Mouse (Mus musculus): Measurements from ENCODE around the gene Lipe. TPM values are rescaled to one million over a fixed set of nuclear protein-coding genes. Genes with fewer than 3 reads are reported as not detected.
A peak's percentile ranks its signal among the peaks of the same experiment; 100 is the strongest.

Lipe gene
- polyA plus RNA-seq, 1 experiment from 2014 or later: 2.5 TPM

GRCm38 (mm10) chr7:25379551-25380351, 18.8 kb downstream of the Lipe start:
- H3K4me3 ChIP-seq (ENCODE audit: low read depth, low read length): peak overlapping the region; percentile 25
- H3K4me2 ChIP-seq (ENCODE audit: low read depth): peak overlapping the region; percentile 68
- H3K9ac ChIP-seq (ENCODE audit: low read length): peak overlapping the region; percentile 66
- no peaks in the 10 kb centered on the region for H3K27me3 ChIP-seq (ENCODE audit: control insufficient read depth, insufficient read depth, low read length)
- WGBS: 2% methylated on average over 42 of the region's 42 CpGs
- no peaks in the 10 kb centered on the region for H3K9me3 ChIP-seq (ENCODE audit: control insufficient read depth, low read length)
- no peaks in the 10 kb centered on the region for H3K36me3 ChIP-seq (ENCODE audit: control insufficient read depth, insufficient read depth, low read length)
- H3K27ac ChIP-seq (ENCODE audit: low read depth, low read length): no peak overlapping the region
- H3K4me1 ChIP-seq (ENCODE audit: control insufficient read depth, insufficient read depth, low read length): 0 out of 2 replicates have a peak, but pooled peaks cover 4% of the 10 kb centered on the region
- DNase-seq (ENCODE audit: low spot score) (peak; percentile 71), ATAC-seq (ENCODE audit: insufficient read depth, low FRiP score, low TSS enrichment) (peak; percentile 56)

DNA sequence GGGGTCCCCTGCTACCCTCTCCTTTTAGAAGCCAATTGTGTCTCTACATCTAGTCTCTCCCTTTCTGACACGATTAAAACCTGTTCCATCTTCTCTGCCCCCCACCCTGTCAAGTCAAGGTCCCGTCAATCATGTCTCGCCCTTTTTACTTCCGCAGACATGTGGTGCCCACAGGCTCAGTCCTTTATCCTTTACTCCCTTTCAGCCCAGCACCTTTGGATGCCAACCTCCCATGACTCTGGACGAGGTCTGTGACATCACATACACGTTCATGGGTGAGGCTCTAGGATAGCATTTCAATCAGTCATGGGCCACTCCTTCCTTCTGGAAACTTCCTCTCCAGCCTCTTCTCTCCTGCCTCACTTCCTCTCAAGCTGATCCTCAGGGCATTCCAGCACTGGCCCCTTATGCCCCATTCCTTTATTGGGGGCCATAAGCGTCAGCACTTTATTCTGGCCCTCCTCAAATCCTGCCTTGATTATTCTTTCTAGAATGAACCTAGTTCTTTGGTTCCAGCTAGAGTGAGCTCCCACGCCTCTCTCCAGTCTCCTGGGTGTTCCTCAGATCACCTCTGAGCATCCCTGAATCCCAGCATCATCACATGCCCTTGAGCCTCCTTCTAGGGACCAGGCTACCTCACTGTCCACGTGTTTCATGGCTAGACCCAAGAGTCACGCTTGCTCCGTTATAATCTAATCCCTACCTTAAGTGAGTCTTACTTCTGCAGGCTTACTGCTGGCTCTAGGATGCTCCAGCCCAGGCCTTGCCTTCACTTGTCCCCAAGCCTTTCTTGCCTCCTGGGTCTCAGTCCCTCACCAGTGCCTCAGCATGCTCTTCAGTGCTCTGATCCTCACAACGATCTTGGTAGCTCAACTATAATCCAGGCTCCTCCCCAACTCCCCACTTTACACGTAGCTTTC, 20.1 kb downstream of the Lipe start:
- no peak for DNase-seq (ENCODE audit: low spot score)

DNA sequence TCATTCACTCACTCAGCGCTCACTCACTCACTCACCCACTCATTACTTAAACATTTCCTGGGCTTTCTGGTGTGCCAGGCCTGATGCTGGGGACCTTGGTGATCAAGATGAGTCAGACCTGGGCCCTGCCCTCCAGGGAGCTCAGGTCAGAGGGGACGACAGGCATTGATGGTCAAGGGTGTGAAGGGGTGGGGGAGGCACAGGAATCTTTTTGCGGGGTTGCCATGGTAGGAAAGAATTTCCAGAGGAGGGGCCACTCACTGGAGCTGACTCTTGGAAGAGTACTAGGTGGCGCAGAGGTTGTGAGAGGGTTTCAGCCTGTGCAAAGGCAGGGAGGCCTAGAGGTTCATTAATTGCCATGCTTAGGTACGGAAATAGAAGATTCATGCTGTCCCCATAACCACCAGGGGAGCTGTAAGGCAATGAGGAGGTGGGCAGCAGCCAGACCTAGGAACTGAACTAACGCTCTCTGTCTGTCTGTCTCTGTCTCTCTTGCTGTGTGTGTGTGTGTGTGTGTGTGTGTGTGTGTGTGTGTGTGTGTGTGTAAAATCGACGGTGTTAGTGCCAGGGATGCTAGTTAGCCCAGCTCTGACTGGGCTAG, 21.3 kb downstream of the Lipe start:
- Histone ChIP-seq H3K9ac (ENCODE audit: low read length) (no peak overlapping the region), H3K27ac (ENCODE audit: low read depth, low read length) (no peak overlapping the region), H3K4me1 (ENCODE audit: control insufficient read depth, insufficient read depth, low read length) (0 out of 2 replicates have a peak, but pooled peaks cover 4% of the 10 kb centered on the region), H3K4me2 (ENCODE audit: low read depth) (peak overlapping the region; percentile 38; the same call in 1 of the 2 replicates), H3K9me3 (ENCODE audit: control insufficient read depth, low read length) (no peaks in the 10 kb centered on the region), H3K4me3 (ENCODE audit: low read depth, low read length) (peak overlapping the region; percentile 25), H3K27me3 (ENCODE audit: control insufficient read depth, insufficient read depth, low read length) (no peaks in the 10 kb centered on the region), H3K36me3 (ENCODE audit: control insufficient read depth, insufficient read depth, low read length) (no peaks in the 10 kb centered on the region)
- DNase-seq (ENCODE audit: low spot score) (no peak), ATAC-seq (ENCODE audit: insufficient read depth, low FRiP score, low TSS enrichment) (no peak)
- WGBS: 42% methylated on average over 8 of the region's 8 CpGs

More for the DNA sequence above, 20.1 kb downstream of the Lipe start:
- H3K4me2 ChIP-seq (ENCODE audit: low read depth): no peak overlapping the region
- H3K27me3 ChIP-seq (ENCODE audit: control insufficient read depth, insufficient read depth, low read length): no peaks in the 10 kb centered on the region
- H3K9me3 ChIP-seq (ENCODE audit: control insufficient read depth, low read length): no peaks in the 10 kb centered on the region
- no peaks in the 10 kb centered on the region for H3K36me3 ChIP-seq (ENCODE audit: control insufficient read depth, insufficient read depth, low read length)
- H3K4me1 ChIP-seq (ENCODE audit: control insufficient read depth, insufficient read depth, low read length): 0 out of 2 replicates have a peak, but pooled peaks cover 4% of the 10 kb centered on the region
- H3K9ac ChIP-seq (ENCODE audit: low read length): no peak overlapping the region
- no peak for ATAC-seq (ENCODE audit: insufficient read depth, low FRiP score, low TSS enrichment)
- 86% methylated on average over 13 of the region's 13 CpGs for WGBS
- H3K4me3 ChIP-seq (ENCODE audit: low read depth, low read length): no peak overlapping the region
- no peak overlapping the region for H3K27ac ChIP-seq (ENCODE audit: low read depth, low read length)

DNA sequence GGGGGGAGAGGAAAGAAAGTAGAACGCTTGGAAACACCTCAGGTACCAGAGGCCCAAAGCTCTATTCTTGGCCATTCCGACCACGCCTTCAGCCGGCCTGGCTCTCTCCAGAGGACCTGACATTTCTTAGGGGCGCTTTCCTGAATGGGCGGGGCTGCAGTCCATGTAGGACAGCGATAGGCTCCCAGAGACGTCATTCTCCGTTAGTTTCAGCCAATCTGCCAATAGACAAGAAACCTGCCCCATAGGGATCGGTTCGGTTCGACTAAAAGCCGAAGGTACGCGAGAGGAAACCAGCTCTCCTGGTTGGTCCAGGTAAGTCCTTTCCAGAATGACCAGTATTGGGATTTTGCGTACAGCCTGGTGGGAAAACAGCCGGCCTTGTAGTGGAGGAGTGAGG, 22.0 kb downstream of the Lipe start:
- H3K27ac ChIP-seq (ENCODE audit: low read depth, low read length): no peak overlapping the region
- H3K9me3 ChIP-seq (ENCODE audit: control insufficient read depth, low read length): no peaks in the 10 kb centered on the region
- ATAC-seq (ENCODE audit: insufficient read depth, low FRiP score, low TSS enrichment) (peak; percentile 48; the same call in 1 of the 2 replicates), DNase-seq (ENCODE audit: low spot score) (peak; percentile 74)
- no peaks in the 10 kb centered on the region for H3K36me3 ChIP-seq (ENCODE audit: control insufficient read depth, insufficient read depth, low read length)
- H3K9ac ChIP-seq (ENCODE audit: low read length): no peak overlapping the region
- H3K4me1 ChIP-seq (ENCODE audit: control insufficient read depth, insufficient read depth, low read length): 0 out of 2 replicates have a peak, but pooled peaks cover 4% of the 10 kb centered on the region
- H3K4me2 ChIP-seq (ENCODE audit: low read depth): peak overlapping the region; percentile 38
- no peaks in the 10 kb centered on the region for H3K27me3 ChIP-seq (ENCODE audit: control insufficient read depth, insufficient read depth, low read length)
- 6% methylated on average over 17 of the region's 17 CpGs for WGBS
- H3K4me3 ChIP-seq (ENCODE audit: low read depth, low read length): peak overlapping the region; percentile 25

DNA sequence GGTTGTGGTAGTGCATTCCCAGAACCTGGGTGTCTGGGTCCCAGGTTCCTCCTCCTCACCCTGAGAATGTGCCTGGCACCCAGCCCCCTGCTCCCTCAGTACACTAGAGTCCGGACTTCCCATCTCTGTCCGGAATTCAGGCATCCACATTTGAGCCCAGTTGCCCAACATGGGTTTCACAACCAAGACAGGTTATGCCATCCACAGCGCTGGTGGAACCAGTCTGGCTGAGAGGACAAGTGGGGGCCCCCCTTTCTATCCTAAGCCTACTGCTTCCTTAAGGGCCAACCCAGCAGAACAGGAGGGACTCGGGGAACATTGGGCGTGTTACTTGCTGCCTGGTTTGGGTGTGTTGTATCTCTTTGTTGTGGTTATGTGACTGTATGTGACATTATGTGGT, 26.1 kb downstream of the Lipe start:
- no peak overlapping the region for H3K4me3 ChIP-seq (ENCODE audit: low read depth, low read length)
- DNase-seq (ENCODE audit: low spot score) (no peak), ATAC-seq (ENCODE audit: insufficient read depth, low FRiP score, low TSS enrichment) (no peak)
- no peaks in the 10 kb centered on the region for H3K4me1 ChIP-seq (ENCODE audit: control insufficient read depth, insufficient read depth, low read length)
- peaks cover 26% of the 10 kb centered on the region for H3K27me3 ChIP-seq (ENCODE audit: control insufficient read depth, insufficient read depth, low read length)
- H3K36me3 ChIP-seq (ENCODE audit: control insufficient read depth, insufficient read depth, low read length): no peaks in the 10 kb centered on the region
- no peak overlapping the region for H3K9ac ChIP-seq (ENCODE audit: low read length)
- H3K4me2 ChIP-seq (ENCODE audit: low read depth): no peak overlapping the region
- no peaks in the 10 kb centered on the region for H3K9me3 ChIP-seq (ENCODE audit: control insufficient read depth, low read length)
- WGBS: 90% methylated on average over 5 of the region's 5 CpGs
- no peak overlapping the region for H3K27ac ChIP-seq (ENCODE audit: low read depth, low read length)

DNA sequence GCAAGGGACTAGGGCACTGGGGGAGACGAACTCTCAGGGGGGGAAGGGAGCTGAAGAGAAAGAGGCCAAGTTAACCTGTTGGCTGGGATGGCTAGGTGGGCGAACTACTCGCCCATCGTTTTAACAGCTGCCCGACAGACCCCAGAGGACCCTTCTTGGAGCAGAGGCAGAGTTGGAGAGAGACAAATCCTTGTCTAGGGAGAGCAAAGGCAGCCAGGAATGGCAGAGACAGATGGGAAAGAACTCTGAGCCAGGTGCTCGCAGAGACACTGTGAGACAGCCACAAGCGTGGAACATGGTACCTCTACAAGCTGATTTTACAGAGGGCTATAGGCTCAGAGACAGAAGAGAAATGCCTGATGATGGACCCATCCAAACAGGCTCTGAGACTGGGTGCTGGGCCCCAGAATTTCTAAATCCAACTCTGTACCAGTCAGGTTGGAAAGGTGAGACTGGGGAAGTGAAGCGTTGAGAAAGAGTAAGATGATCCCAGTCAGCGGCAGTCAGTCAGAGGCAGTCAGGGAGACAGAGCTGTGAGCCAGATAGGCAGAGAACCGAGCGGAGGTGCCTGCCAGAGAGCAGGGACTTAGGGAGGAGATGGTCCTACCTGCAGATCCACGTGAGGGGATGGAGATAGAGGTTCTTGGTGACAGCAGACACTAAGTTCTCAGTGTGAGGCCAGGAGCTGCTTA, 29.3 kb downstream of the Lipe start, which contains the start of gene Cnfn:
Gene Cnfn (minus strand): TSS at position 667 of the 692 bp plus-strand sequence.
- Histone ChIP-seq H3K9me3 (ENCODE audit: control insufficient read depth, low read length) (no peaks in the 10 kb centered on the region), H3K36me3 (ENCODE audit: control insufficient read depth, insufficient read depth, low read length) (peaks cover 2% of the 10 kb centered on the region; the same call in 1 of the 2 replicates), H3K27me3 (ENCODE audit: control insufficient read depth, insufficient read depth, low read length) (peaks cover 39% of the 10 kb centered on the region), H3K4me3 (ENCODE audit: low read depth, low read length) (no peak within 1 kb of the TSS), H3K4me1 (ENCODE audit: control insufficient read depth, insufficient read depth, low read length) (peaks cover 8% of the 10 kb centered on the region), H3K9ac (ENCODE audit: low read length) (no peak within 1 kb of the TSS), H3K4me2 (ENCODE audit: low read depth) (no peak within 1 kb of the TSS), H3K27ac (ENCODE audit: low read depth, low read length) (no peak within 1 kb of the TSS)
- DNase-seq (ENCODE audit: low spot score) (no peak), ATAC-seq (ENCODE audit: insufficient read depth, low FRiP score, low TSS enrichment) (no peak)
- 56% methylated on average over 12 of the region's 12 CpGs for WGBS

- Histone ChIP-seq H3K27me3 (ENCODE audit: control insufficient read depth, insufficient read depth, low read length) (peaks cover 39% of the 10 kb centered on the region), H3K9ac (ENCODE audit: low read length) (no peak overlapping the region), H3K4me2 (ENCODE audit: low read depth) (no peak overlapping the region), H3K4me1 (ENCODE audit: control insufficient read depth, insufficient read depth, low read length) (peaks cover 8% of the 10 kb centered on the region), H3K36me3 (ENCODE audit: control insufficient read depth, insufficient read depth, low read length) (peaks cover 3% of the 10 kb centered on the region; the same call in 1 of the 2 replicates), H3K4me3 (ENCODE audit: low read depth, low read length) (no peak overlapping the region), H3K27ac (ENCODE audit: low read depth, low read length) (no peak overlapping the region), H3K9me3 (ENCODE audit: control insufficient read depth, low read length) (no peaks in the 10 kb centered on the region)
- WGBS: 23% methylated on average over 11 of the region's 12 CpGs
- ATAC-seq (ENCODE audit: insufficient read depth, low FRiP score, low TSS enrichment) (no peak), DNase-seq (ENCODE audit: low spot score) (no peak)
These were observed 30.2 kb downstream of the Lipe start for GRCm38 (mm10) chr7:25368333-25368732.
